Mouse (Mus musculus) heart, postnatal 0 days (tissue): ENCODE measurements around the gene Igf1r.

Source experiments
- CTCF ChIP-seq: IDR thresholded peaks from 2 replicates; pipeline ENCODE4 v1.5.1; 2016; ENCODE audit warnings: antibody characterized with exemption, control low read depth, low read depth
- EP300 ChIP-seq: IDR thresholded peaks from 2 replicates; pipeline ENCODE4 v1.6.1; 2016; ENCODE audit warnings: antibody characterized with exemption, low read depth

- no peak for TF ChIP-seq CTCF
- no peak for TF ChIP-seq EP300
Measured at GRCm38 (mm10) chr7:68139384-68139783, 186.8 kb downstream of the Igf1r start.
